Mouse (Mus musculus) monocyte, adult 2 months (primary cell): ENCODE results near the gene Hexim2.

Experiments
- DNase-seq, 2 experiments: peaks; one replicate each; pipeline ENCODE4 v3.0.0; 2022; ENCODE audit warnings: low spot score in 2 of 2, low read depth in 1 of 2

Gene Hexim2

GRCm38 (mm10) chr11:103111881-103112551 is 20.2 kb upstream of the Hexim2 start:
- no peak for DNase-seq

DNA sequence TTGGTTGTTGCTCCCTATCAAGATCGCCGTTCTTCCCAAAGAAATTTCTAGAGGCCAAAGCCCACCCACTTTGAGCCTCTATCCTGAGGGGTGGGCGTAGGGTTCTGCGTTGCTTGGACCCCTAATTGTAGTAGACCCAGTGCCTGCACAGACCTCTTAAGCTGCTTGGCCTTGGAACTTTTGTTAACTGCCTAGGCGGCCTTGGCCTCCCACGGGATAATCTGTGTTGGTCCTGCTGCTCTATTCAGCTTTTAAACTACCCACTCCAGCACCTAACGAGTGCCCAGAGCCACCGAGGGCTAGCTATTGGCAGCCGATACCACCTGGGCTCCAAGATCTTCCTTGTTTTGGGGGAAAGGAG is 19.7 kb upstream of the Hexim2 start:
- DNase-seq: no peak

DNA sequence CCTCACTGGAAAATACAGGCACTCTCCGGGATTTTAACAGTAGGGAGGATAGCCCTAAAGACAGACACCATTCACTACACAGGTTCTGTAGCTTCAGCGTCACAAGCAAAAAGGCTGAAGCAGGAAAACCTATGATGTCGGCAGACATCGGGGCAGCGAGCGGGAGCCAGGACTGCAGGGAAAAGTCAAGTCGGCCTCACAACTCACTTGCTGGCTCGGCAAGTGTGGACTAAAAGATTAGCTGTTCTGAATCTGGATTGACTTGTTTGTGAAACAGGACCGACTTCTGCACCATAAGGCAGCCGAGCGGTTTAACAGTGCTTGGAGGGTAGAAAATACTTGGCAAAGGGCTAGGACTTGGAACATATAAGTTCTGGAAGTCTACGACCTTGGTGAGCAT is 19.2 kb upstream of the Hexim2 start:
- no peak for DNase-seq

GRCm38 (mm10) chr11:103113771-103114170 is 18.5 kb upstream of the Hexim2 start:
- no peak for DNase-seq

GRCm38 (mm10) chr11:103114270-103114943 is 17.8 kb upstream of the Hexim2 start:
- DNase-seq: no peak

- peak in 1 of 2 experiments; percentile 79 for DNase-seq
These were observed 16.8 kb upstream of the Hexim2 start for GRCm38 (mm10) chr11:103115163-103116007.

DNA sequence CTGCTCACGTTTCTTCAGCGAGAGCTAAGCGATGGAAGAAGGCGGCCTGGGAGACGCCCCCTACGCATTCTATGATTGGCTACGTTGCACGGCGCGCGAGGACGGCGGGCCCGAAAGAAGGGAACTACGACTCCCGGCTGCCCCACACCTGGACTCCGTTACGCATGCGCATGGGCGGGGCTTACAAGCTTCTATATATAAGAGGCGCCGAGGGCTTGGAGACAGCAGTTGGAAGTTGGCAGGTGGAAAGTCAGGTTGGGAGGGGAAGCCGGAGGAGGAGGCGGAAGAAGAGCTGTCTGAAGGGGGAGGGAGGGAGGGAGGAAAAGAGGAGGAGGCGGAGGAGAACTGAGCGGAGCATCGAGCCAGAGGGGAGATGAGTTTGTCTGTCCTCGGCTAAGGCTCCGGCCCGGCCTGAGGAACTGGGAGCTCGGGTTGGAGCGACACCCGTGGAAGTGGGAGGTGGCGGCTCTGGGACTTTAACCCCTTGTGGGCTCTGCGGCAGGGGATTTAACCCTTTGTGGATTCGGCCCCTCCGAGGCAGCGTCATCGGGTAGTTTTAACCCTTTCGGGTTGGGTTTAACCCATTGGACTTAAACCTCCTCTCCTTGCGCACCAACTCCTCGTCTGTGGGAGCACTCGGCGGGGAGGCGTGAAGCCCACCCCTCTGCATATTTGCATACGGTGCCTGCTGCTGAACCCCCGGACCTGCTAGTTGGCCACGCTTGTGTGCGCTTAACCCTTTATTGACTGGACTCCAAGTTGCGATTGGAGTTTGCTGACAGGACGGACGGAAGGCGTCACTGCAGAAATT is 16.0 kb upstream of the Hexim2 start, which contains the start of gene Hexim1:
Gene Hexim1, plus strand, starts transcription at position 224 of the 811 bp plus-strand sequence.
- DNase-seq: peak; percentile 100

- peak in 1 of 2 experiments; percentile 60 for DNase-seq
These were observed 15.2 kb upstream of the Hexim2 start for GRCm38 (mm10) chr11:103116959-103117590.

DNA sequence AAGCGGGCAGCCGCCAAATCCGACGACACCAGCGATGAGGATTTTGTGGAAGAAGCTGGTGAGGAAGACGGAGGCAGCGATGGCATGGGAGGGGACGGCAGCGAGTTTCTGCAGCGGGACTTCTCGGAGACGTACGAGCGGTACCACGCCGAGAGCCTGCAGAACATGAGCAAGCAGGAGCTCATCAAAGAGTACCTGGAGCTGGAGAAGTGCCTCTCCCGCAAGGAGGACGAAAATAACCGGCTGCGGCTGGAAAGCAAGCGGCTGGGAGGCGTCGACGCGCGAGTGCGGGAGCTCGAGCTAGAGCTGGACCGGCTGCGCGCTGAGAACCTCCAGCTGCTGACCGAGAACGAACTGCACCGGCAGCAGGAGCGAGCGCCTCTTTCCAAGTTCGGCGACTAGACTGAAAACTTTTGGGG is 14.6 kb upstream of the Hexim2 start:
- no peak for DNase-seq

GRCm38 (mm10) chr11:103118866-103119265 is 13.4 kb upstream of the Hexim2 start:
- DNase-seq: no peak

DNA sequence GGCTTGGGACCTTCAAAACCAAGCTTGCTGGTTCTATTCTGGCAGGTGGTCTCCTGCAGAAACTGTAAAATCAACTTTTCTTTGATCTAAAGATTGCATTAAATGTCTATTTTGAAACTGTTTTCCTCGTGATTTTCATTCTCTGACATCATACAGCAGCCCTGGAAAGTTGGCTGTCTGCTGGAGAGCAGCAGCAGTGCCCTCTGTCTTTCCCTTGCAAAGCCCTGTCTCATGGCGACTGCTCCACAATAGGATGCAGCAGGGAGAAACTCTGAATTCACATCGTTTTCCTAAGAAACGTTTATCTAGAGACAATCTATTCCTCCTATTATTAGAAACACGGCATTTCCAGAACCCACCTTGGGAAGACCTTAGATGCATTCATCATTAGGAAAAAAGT is 12.6 kb upstream of the Hexim2 start:
- DNase-seq: no peak

DNA sequence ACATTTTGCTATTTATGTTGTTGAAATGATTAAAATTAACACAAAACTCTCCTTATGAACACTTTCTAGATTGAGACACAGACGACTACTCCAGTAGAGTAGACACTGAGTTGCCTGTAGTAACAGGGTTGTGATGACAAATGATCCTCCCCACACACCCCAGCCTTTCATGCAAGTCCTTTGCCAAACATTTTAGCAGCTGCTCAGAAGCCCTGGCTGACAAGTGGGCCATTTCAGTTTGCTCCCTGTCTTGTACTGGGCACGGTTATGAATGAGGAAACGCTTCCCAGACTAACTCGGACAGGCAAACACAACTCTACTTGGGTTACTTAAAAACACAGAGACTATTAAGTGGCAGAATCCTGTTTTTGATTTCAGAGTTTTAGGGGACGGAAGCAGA is 11.9 kb upstream of the Hexim2 start:
- no peak for DNase-seq

GRCm38 (mm10) chr11:103132576-103133455 is 587 bp downstream of the Hexim2 start:
- DNase-seq: peak; percentile 99

- no peak for DNase-seq
These were observed 1.4 kb downstream of the Hexim2 start for GRCm38 (mm10) chr11:103133456-103134185.

DNA sequence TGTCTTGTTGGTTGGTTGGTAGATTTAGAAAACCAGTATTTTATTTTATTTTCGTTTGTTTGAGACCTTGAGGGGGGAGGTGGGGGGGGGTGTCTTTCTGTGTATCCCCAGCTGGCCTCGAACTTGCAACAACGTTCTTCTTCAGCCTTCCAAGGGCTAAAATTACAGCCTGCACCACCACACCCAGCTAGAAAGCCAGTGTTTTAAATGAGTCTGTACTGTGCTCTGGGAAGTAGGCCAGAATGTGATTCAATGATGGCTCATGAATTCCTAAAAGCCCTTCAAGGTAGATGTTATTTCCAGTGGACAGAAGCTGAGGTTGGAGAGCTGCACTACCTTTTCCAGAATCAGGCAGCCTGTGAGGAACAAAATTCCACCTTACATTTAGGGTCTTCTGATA is 2.0 kb downstream of the Hexim2 start:
- DNase-seq: no peak

GRCm38 (mm10) chr11:103136039-103136577 is 3.9 kb downstream of the Hexim2 start:
- no peak for DNase-seq

DNA sequence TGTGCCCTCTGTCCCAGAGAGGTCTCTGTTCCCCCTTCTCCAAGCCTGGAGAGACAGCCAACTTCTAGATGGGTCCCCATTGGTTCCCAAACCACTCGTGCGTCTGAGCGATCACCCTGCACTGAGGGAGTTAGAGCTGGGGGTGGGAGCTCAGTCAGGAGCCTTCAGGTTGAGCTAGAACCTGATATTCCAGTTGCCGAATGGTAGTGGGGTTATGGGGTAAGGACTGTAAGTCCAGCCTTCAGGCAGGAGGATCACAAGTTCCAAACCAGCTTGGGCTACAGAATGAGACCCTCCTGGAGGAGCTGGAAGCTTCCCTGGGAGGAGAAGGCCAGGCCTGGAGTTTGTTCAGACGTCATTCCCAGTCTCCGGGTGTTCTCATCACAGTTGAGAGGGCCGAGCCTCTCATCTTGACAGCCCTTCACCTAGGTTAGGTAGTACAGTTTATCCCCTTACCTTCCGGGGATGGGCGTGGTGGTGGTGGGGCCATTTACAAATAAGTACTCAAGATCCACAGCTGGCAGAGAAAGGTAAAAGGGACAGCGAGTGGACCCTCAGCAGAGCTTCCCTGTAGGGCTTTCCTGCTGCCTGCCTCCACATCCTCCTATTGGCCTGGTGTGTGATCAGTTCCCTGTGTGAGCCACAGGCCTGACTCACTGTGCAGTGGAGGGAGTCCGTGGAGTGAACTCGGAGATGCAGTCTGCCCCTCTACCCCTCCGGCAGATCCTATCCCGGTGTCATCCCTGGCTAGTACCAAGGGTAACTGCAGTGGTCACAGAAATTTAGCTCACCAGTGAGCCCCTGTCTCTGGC is 7.9 kb downstream of the Hexim2 start:
- no peak for DNase-seq

GRCm38 (mm10) chr11:103140763-103141100 is 8.5 kb downstream of the Hexim2 start:
- DNase-seq: no peak
